Comparison of ENCODE assay signal across 8 mouse cellular contexts in the genomic region with DNA sequence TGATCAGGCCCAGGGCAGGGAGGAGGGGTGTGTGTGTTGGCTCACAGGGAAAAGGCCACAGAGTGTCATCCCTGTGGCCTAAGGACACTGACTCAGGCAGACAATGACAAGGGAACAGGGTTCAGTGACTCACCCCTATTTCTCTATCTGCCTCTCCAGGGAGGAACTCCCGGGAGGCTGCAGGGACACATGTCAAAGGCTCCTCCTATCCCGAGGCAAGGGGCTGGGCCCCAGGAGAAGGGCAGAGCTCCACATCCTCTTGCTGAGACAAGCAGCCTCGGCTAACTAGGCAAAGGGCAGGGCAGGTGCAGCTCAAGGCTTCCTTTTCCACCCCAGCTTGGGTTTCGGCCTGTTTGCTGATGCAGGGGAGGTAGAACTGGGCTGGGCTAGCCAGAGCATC. TPM values are rescaled to one million over a fixed set of nuclear protein-coding genes. Genes with fewer than 3 reads are reported as not detected.
DNase-seq lines count a peak whose midpoint lies in the region; ATAC-seq lines count a peak whose summit lies in the region.

No protein-coding gene starts in this region.

- no peaks in the 10 kb centered on the region for H3K27me3 ChIP-seq in limb, embryonic 15.5 days
- no peaks in the 10 kb centered on the region for H3K27me3 ChIP-seq in limb, embryonic 10.5 days (ENCODE audit: low read depth, poor library complexity, severe bottlenecking)
- H3K27me3 ChIP-seq in intestine, embryonic 16.5 days (replicated peaks; ENCODE audit: control insufficient read depth, insufficient read depth, low read length), result no peaks in the 10 kb centered on the region

- no peaks in the 10 kb centered on the region for H3K4me1 ChIP-seq in limb, embryonic 15.5 days
- H3K4me1 ChIP-seq in limb, embryonic 10.5 days, result peaks cover 4% of the 10 kb centered on the region
- no peaks in the 10 kb centered on the region; the same call in 1 of the 2 replicates for H3K4me1 ChIP-seq in intestine, embryonic 16.5 days (ENCODE audit: control insufficient read depth, insufficient read depth, low read length)

- no peaks in the 10 kb centered on the region for H3K9me3 ChIP-seq in limb, embryonic 15.5 days
- H3K9me3 ChIP-seq in limb, embryonic 10.5 days (replicated peaks), result no peaks in the 10 kb centered on the region
- H3K9me3 ChIP-seq in intestine, embryonic 16.5 days (ENCODE audit: control insufficient read depth, low read length), result no peaks in the 10 kb centered on the region

- H3K9ac ChIP-seq in limb, embryonic 15.5 days, result no peak overlapping the region
- no peak overlapping the region for H3K9ac ChIP-seq in intestine, embryonic 16.5 days (ENCODE audit: low read depth, low read length)

- no peak overlapping the region for H3K4me2 ChIP-seq in limb, embryonic 15.5 days
- H3K4me2 ChIP-seq in intestine, embryonic 16.5 days (ENCODE audit: low read depth, low read length), result no peak overlapping the region

- DNase-seq in limb, embryonic 10.5 days (ENCODE audit: low spot score), result no peak
- DNase-seq in adrenal gland, postnatal 14 days, result peak; percentile 94
- DNase-seq in spleen, postnatal 36 days (ENCODE audit: low spot score in 2 of 2), result no peak
- DNase-seq in layer of hippocampus, adult 11-12 months (ENCODE audit: low spot score), result no peak
- DNase-seq in right cerebral cortex, postnatal 36 days (ENCODE audit: low spot score in 2 of 2), result no peak

- 32% methylated on average over 4 of the region's 4 CpGs for WGBS in limb, embryonic 15.5 days
- 46% methylated on average over 4 of the region's 4 CpGs for WGBS in limb, embryonic 10.5 days
- WGBS in intestine, embryonic 16.5 days, result 28% methylated on average over 4 of the region's 4 CpGs
- WGBS in macrophage (ENCODE audit: missing documents), result 10% methylated on average over 4 of the region's 4 CpGs

- ATAC-seq in limb, embryonic 15.5 days (ENCODE audit: insufficient number of reproducible peaks, low FRiP score, low TSS enrichment, low read depth), result no peak
- peak; percentile 93 for ATAC-seq in intestine, embryonic 16.5 days

- H3K36me3 ChIP-seq in limb, embryonic 15.5 days, result peaks cover 43% of the 10 kb centered on the region
- H3K36me3 ChIP-seq in limb, embryonic 10.5 days, result peaks cover 40% of the 10 kb centered on the region
- peaks cover 5% of the 10 kb centered on the region; the same call in 1 of the 2 replicates for H3K36me3 ChIP-seq in intestine, embryonic 16.5 days (ENCODE audit: control insufficient read depth, insufficient read depth, low read length)
- peaks cover 28% of the 10 kb centered on the region for H3K36me3 ChIP-seq in macrophage (ENCODE audit: inconsistent target)

- H3K4me3 ChIP-seq in limb, embryonic 15.5 days, result no peak overlapping the region
- H3K4me3 ChIP-seq in limb, embryonic 10.5 days, result no peak overlapping the region
- no peak overlapping the region for H3K4me3 ChIP-seq in intestine, embryonic 16.5 days (ENCODE audit: low read length)
- H3K4me3 ChIP-seq in macrophage (ENCODE audit: inconsistent target), result no peak overlapping the region

- peaks cover 38% of the 10 kb centered on the region for H3K79me2 ChIP-seq in macrophage (ENCODE audit: inconsistent target)

- H3K27ac ChIP-seq in limb, embryonic 15.5 days, result peak overlapping the region; percentile 22; the same call in 1 of the 2 replicates
- H3K27ac ChIP-seq in limb, embryonic 10.5 days, result no peak overlapping the region
- H3K27ac ChIP-seq in intestine, embryonic 16.5 days (ENCODE audit: low read length), result peak overlapping the region; percentile 49
- peak overlapping the region; percentile 79 for H3K27ac ChIP-seq in macrophage

RNA-seq across cellular contexts. Expression of gene Tob2, which starts 12.9 kb away (rescaled TPM):
- polyA plus RNA-seq in limb, embryonic 15.5 days (2015; fragmentation: Nextera tagmentation; extraction: Ambion mirVana), result 29.8 and 32.1 TPM in 2 replicates
- 18.3 and 19.8 TPM in 2 replicates for polyA plus RNA-seq in limb, embryonic 10.5 days (2016; fragmentation: Nextera tagmentation; extraction: Ambion mirVana)
- total RNA-seq in adrenal gland, postnatal 14 days (2021), result 124 and 147 TPM in 2 replicates
- polyA plus RNA-seq in intestine, embryonic 16.5 days (2015; fragmentation: Nextera tagmentation; extraction: Ambion mirVana), result 25.3 and 28.6 TPM in 2 replicates
- 10 to 100 TPM; 10.3 to 60.7 (median 36.8) TPM for total RNA-seq in macrophage (2018; cell fraction: chromatin; rRNA removed)
- 10 to 100 TPM; 15.1 to 45.5 (median 25.7) TPM for total RNA-seq in macrophage (2018; cell fraction: cytosol; rRNA removed)
- 10 to 100 TPM; 23.9 to 68.7 (median 39.2) TPM for total RNA-seq in macrophage (2018; cell fraction: nucleus; rRNA removed)
- polyA plus RNA-seq in macrophage (2018), result 14.3 to 21.9 TPM (median 18.5 TPM) in 3 replicates

RNA-seq across cellular contexts. Expression of gene Phf5a, which starts 26.0 kb away (rescaled TPM):
- polyA plus RNA-seq in limb, embryonic 15.5 days (2015; fragmentation: Nextera tagmentation; extraction: Ambion mirVana), result 124 TPM in 2 replicates
- polyA plus RNA-seq in limb, embryonic 10.5 days (2016; fragmentation: Nextera tagmentation; extraction: Ambion mirVana), result 256 and 300 TPM in 2 replicates
- total RNA-seq in adrenal gland, postnatal 14 days (2021), result 63.4 and 65.5 TPM in 2 replicates
- 119 and 122 TPM in 2 replicates for polyA plus RNA-seq in intestine, embryonic 16.5 days (2015; fragmentation: Nextera tagmentation; extraction: Ambion mirVana)
- 10 to 100 TPM in 13 of 26 experiments, 1 to 10 TPM in 13; 5.7 to 60.5 (median 10.2) TPM for total RNA-seq in macrophage (2018; cell fraction: chromatin; rRNA removed)
- 10 to 100 TPM; 18.9 to 30.8 (median 26.2) TPM for total RNA-seq in macrophage (2018; cell fraction: cytosol; rRNA removed)
- total RNA-seq in macrophage (2018; cell fraction: nucleus; rRNA removed), result 10 to 100 TPM in 23 of 26 experiments, 1 to 10 TPM in 3; 5.7 to 27.1 (median 16.4) TPM
- polyA plus RNA-seq in macrophage (2018), result 24.7 to 37.1 TPM (median 25.5 TPM) in 3 replicates

RNA-seq across cellular contexts. Expression of gene Aco2, which starts 26.4 kb away (rescaled TPM):
- 144 and 165 TPM in 2 replicates for polyA plus RNA-seq in limb, embryonic 15.5 days (2015; fragmentation: Nextera tagmentation; extraction: Ambion mirVana)
- 170 and 172 TPM in 2 replicates for polyA plus RNA-seq in limb, embryonic 10.5 days (2016; fragmentation: Nextera tagmentation; extraction: Ambion mirVana)
- 2,377 and 2,604 TPM in 2 replicates for total RNA-seq in adrenal gland, postnatal 14 days (2021)
- polyA plus RNA-seq in intestine, embryonic 16.5 days (2015; fragmentation: Nextera tagmentation; extraction: Ambion mirVana), result 288 and 307 TPM in 2 replicates
- total RNA-seq in macrophage (2018; cell fraction: chromatin; rRNA removed), result 100 to 1,000 TPM in 20 of 26 experiments, 10 to 100 TPM in 6; 65.0 to 201 (median 140) TPM
- 100 to 1,000 TPM in 20 of 26 experiments, 10 to 100 TPM in 6; 91.1 to 126 (median 109) TPM for total RNA-seq in macrophage (2018; cell fraction: cytosol; rRNA removed)
- 100 to 1,000 TPM in 14 of 26 experiments, 10 to 100 TPM in 12; 66.3 to 149 (median 105) TPM for total RNA-seq in macrophage (2018; cell fraction: nucleus; rRNA removed)
- polyA plus RNA-seq in macrophage (2018), result 94.9 to 124 TPM (median 116 TPM) in 3 replicates

RNA-seq across cellular contexts. Expression of gene Tef, which starts 43.5 kb away (rescaled TPM):
- 28.9 and 30.7 TPM in 2 replicates for polyA plus RNA-seq in limb, embryonic 15.5 days (2015; fragmentation: Nextera tagmentation; extraction: Ambion mirVana)
- 13.4 and 16.5 TPM in 2 replicates for polyA plus RNA-seq in limb, embryonic 10.5 days (2016; fragmentation: Nextera tagmentation; extraction: Ambion mirVana)
- total RNA-seq in adrenal gland, postnatal 14 days (2021), result 71.4 and 98.5 TPM in 2 replicates
- polyA plus RNA-seq in intestine, embryonic 16.5 days (2015; fragmentation: Nextera tagmentation; extraction: Ambion mirVana), result 12.5 and 14.5 TPM in 2 replicates
- total RNA-seq in macrophage (2018; cell fraction: chromatin; rRNA removed), result 100 to 1,000 TPM in 17 of 26 experiments, 10 to 100 TPM in 9; 24.8 to 219 (median 121) TPM
- total RNA-seq in macrophage (2018; cell fraction: cytosol; rRNA removed), result 10 to 100 TPM; 15.0 to 50.3 (median 28.9) TPM
- 100 to 1,000 TPM in 5 of 26 experiments, 10 to 100 TPM in 21; 19.1 to 142 (median 60.6) TPM for total RNA-seq in macrophage (2018; cell fraction: nucleus; rRNA removed)
- polyA plus RNA-seq in macrophage (2018), result 18.9 to 44.0 TPM (median 23.6 TPM) in 3 replicates
